Comparison of ENCODE assay signal across 28 mouse cellular contexts in genomic region chr3:68388023-68388422, GRCm38 (mm10).
"Had no signal": no experiment of that assay in that cellular context is flagged by ENCODE, and none has a peak within 500 bp of the region (broad histone marks: within the 10 kb centered on the region; RNA-seq: fewer than 3 reads in every experiment).

No protein-coding gene starts in this region.

- H3K4me2 ChIP-seq: embryonic facial prominence, embryonic 12.5 days; embryonic facial prominence, embryonic 13.5 days; embryonic facial prominence, embryonic 15.5 days; forebrain, embryonic 12.5 days; forebrain, embryonic 13.5 days; forebrain, embryonic 15.5 days; heart, embryonic 11.5 days had no signal

- H3K9me3 ChIP-seq: embryonic facial prominence, embryonic 10.5 days; embryonic facial prominence, embryonic 12.5 days; embryonic facial prominence, embryonic 13.5 days; embryonic facial prominence, embryonic 15.5 days; forebrain, embryonic 10.5 days; forebrain, embryonic 12.5 days; forebrain, embryonic 13.5 days; forebrain, embryonic 15.5 days; heart, embryonic 10.5 days had no signal

- DNase-seq: cerebellum, adult 18-20 months; cerebellum, adult 2 months; cerebellum, adult 8-10 months; cerebellum, adult 9-11 months; cerebellum, postnatal 25 days; embryo, embryonic 11 days; forebrain, postnatal 0 days; gastrocnemius, adult 2 months; gastrocnemius, postnatal 10 days; gastrocnemius, postnatal 14 days; gastrocnemius, postnatal 25 days; gastrocnemius, postnatal 36 days; heart, adult 11 months; heart, adult 18-20 months; heart, adult 2 months had no signal

- ATAC-seq: forebrain, embryonic 13.5 days; forebrain, embryonic 14.5 days; forebrain, embryonic 15.5 days; forebrain, embryonic 16.5 days; forebrain, postnatal 0 days had no signal

- H3K4me1 ChIP-seq: embryonic facial prominence, embryonic 10.5 days; embryonic facial prominence, embryonic 12.5 days; embryonic facial prominence, embryonic 13.5 days; embryonic facial prominence, embryonic 15.5 days; forebrain, embryonic 15.5 days; heart, embryonic 10.5 days had no signal

- H3K27ac ChIP-seq: embryonic facial prominence, embryonic 10.5 days; embryonic facial prominence, embryonic 12.5 days; embryonic facial prominence, embryonic 13.5 days; embryonic facial prominence, embryonic 15.5 days; forebrain, embryonic 10.5 days; forebrain, embryonic 12.5 days; forebrain, embryonic 13.5 days; forebrain, embryonic 15.5 days; gastrocnemius, adult 2 months; heart, adult 2 months; heart, embryonic 10.5 days had no signal

- H3K4me3 ChIP-seq: embryonic facial prominence, embryonic 10.5 days; embryonic facial prominence, embryonic 12.5 days; embryonic facial prominence, embryonic 13.5 days; embryonic facial prominence, embryonic 15.5 days; erythroblast, embryonic 14.5 days; forebrain, embryonic 10.5 days; forebrain, embryonic 12.5 days; forebrain, embryonic 13.5 days; forebrain, embryonic 15.5 days; gastrocnemius, adult 2 months; heart, adult 2 months; heart, embryonic 10.5 days had no signal

- H3K9ac ChIP-seq: embryonic facial prominence, embryonic 12.5 days; embryonic facial prominence, embryonic 13.5 days; embryonic facial prominence, embryonic 15.5 days; forebrain, embryonic 12.5 days; forebrain, embryonic 13.5 days; forebrain, embryonic 15.5 days; forebrain, postnatal 0 days had no signal

- H3K27me3 ChIP-seq: embryonic facial prominence, embryonic 12.5 days; embryonic facial prominence, embryonic 13.5 days; embryonic facial prominence, embryonic 15.5 days; forebrain, embryonic 12.5 days; forebrain, embryonic 13.5 days; forebrain, embryonic 15.5 days had no signal

- H3K36me3 ChIP-seq: embryonic facial prominence, embryonic 10.5 days; embryonic facial prominence, embryonic 12.5 days; embryonic facial prominence, embryonic 13.5 days; embryonic facial prominence, embryonic 15.5 days; forebrain, embryonic 10.5 days; forebrain, embryonic 12.5 days; forebrain, embryonic 15.5 days; heart, embryonic 10.5 days had no signal
